In genomic region chr12:116269450-116269849, GRCm38 (mm10) we compare ENCODE assay signal across 13 mouse cellular contexts. TPM values are rescaled to one million over a fixed set of nuclear protein-coding genes. Genes with fewer than 3 reads are reported as not detected.
A peak's percentile ranks its signal among the peaks of the same experiment; 100 is the strongest.
DNase-seq lines count a peak whose midpoint lies in the region; ATAC-seq and TF ChIP-seq lines count a peak whose summit lies in the region.
"Had no signal": no experiment of that assay in that cellular context is flagged by ENCODE, and none has a peak within 500 bp of the region (broad histone marks: within the 10 kb centered on the region; RNA-seq: fewer than 3 reads in every experiment).

No protein-coding gene starts in this region.

- no peak overlapping the region for H3K9ac ChIP-seq in intestine, postnatal 0 days (ENCODE audit: low read depth, low read length)
- no peak overlapping the region for H3K9ac ChIP-seq in forebrain, embryonic 16.5 days (replicated peaks; ENCODE audit: low read depth, low read length)
- H3K9ac ChIP-seq in heart, embryonic 12.5 days, result no peak overlapping the region
- H3K9ac ChIP-seq in forebrain, embryonic 14.5 days (ENCODE audit: low read length), result no peak overlapping the region
- H3K9ac ChIP-seq: embryonic facial prominence, embryonic 15.5 days; lung, embryonic 14.5 days had no signal

- peak; percentile 95 for ATAC-seq in intestine, postnatal 0 days
- no peak for ATAC-seq in forebrain, embryonic 16.5 days
- ATAC-seq in heart, embryonic 12.5 days (ENCODE audit: insufficient number of reproducible peaks, low FRiP score), result no peak
- no peak for ATAC-seq in forebrain, embryonic 14.5 days

- H3K9me3 ChIP-seq in intestine, postnatal 0 days (ENCODE audit: control insufficient read depth), result no peaks in the 10 kb centered on the region
- no peaks in the 10 kb centered on the region for H3K9me3 ChIP-seq in forebrain, embryonic 16.5 days (ENCODE audit: control insufficient read depth, low read length)
- no peaks in the 10 kb centered on the region for H3K9me3 ChIP-seq in heart, embryonic 12.5 days (replicated peaks)
- no peaks in the 10 kb centered on the region for H3K9me3 ChIP-seq in forebrain, embryonic 14.5 days (replicated peaks; ENCODE audit: control insufficient read depth, low read length)
- H3K9me3 ChIP-seq: embryonic facial prominence, embryonic 15.5 days had no signal

- WGBS in intestine, postnatal 0 days, result 29% methylated on average over 5 of the region's 5 CpGs
- 79% methylated on average over 5 of the region's 5 CpGs for WGBS in forebrain, embryonic 16.5 days
- 66% methylated on average over 5 of the region's 5 CpGs for WGBS in heart, embryonic 12.5 days
- WGBS in forebrain, embryonic 14.5 days, result 87% methylated on average over 5 of the region's 5 CpGs

- H3K4me1 ChIP-seq in intestine, postnatal 0 days (replicated peaks; ENCODE audit: control insufficient read depth, insufficient read depth, low read length), result no peaks in the 10 kb centered on the region; the same call in 1 of the 2 replicates
- H3K4me1 ChIP-seq in forebrain, embryonic 16.5 days (replicated peaks; ENCODE audit: control insufficient read depth, insufficient read depth, low read length), result no peaks in the 10 kb centered on the region
- H3K4me1 ChIP-seq in heart, embryonic 12.5 days (replicated peaks), result peaks cover 6% of the 10 kb centered on the region; the same call in 1 of the 2 replicates
- H3K4me1 ChIP-seq in forebrain, embryonic 14.5 days (ENCODE audit: control insufficient read depth, insufficient read depth, low read length), result no peaks in the 10 kb centered on the region
- H3K4me1 ChIP-seq: embryonic facial prominence, embryonic 15.5 days had no signal

- no peak overlapping the region; the same call in 1 of the 2 replicates for H3K4me2 ChIP-seq in intestine, postnatal 0 days (replicated peaks; ENCODE audit: low read depth)
- H3K4me2 ChIP-seq in forebrain, embryonic 16.5 days (ENCODE audit: low read length), result no peak overlapping the region
- H3K4me2 ChIP-seq in heart, embryonic 12.5 days, result no peak overlapping the region
- H3K4me2 ChIP-seq in forebrain, embryonic 14.5 days (ENCODE audit: low read length), result no peak overlapping the region
- H3K4me2 ChIP-seq: embryonic facial prominence, embryonic 15.5 days; lung, embryonic 14.5 days had no signal

- peak; percentile 19 to 53 for DNase-seq in lung, adult 18-20 months
- DNase-seq in lung, postnatal 14 days, result no peak
- DNase-seq in NIH3T3 (ENCODE audit: low read depth), result peak; percentile 51
- peak; percentile 10 to 34 for DNase-seq in natural killer cell, adult 2 months (ENCODE audit: low spot score in 2 of 2)
- DNase-seq in forebrain, embryonic 14.5 days (ENCODE audit: low spot score), result no peak
- DNase-seq: cerebellum, postnatal 14 days; kidney, adult 2 months; lung, embryonic 14.5 days had no signal

- no peak overlapping the region for H3K27ac ChIP-seq in intestine, postnatal 0 days (ENCODE audit: low read depth, low read length)
- H3K27ac ChIP-seq in forebrain, embryonic 16.5 days (ENCODE audit: low read length), result no peak overlapping the region
- no peak overlapping the region for H3K27ac ChIP-seq in heart, embryonic 12.5 days (ENCODE audit: poor library complexity, severe bottlenecking)
- no peak overlapping the region for H3K27ac ChIP-seq in forebrain, embryonic 14.5 days (ENCODE audit: low read depth, low read length)
- H3K27ac ChIP-seq: embryonic facial prominence, embryonic 15.5 days had no signal

- H3K36me3 ChIP-seq in intestine, postnatal 0 days (ENCODE audit: control insufficient read depth, insufficient read depth), result no peaks in the 10 kb centered on the region
- H3K36me3 ChIP-seq in forebrain, embryonic 16.5 days (ENCODE audit: control insufficient read depth, insufficient read depth), result no peaks in the 10 kb centered on the region
- H3K36me3 ChIP-seq in heart, embryonic 12.5 days, result no peaks in the 10 kb centered on the region
- no peaks in the 10 kb centered on the region for H3K36me3 ChIP-seq in forebrain, embryonic 14.5 days (ENCODE audit: control insufficient read depth, insufficient read depth, low read length)
- H3K36me3 ChIP-seq: embryonic facial prominence, embryonic 15.5 days had no signal

- H3K4me3 ChIP-seq in intestine, postnatal 0 days (ENCODE audit: low read depth, low read length), result no peak overlapping the region
- H3K4me3 ChIP-seq in forebrain, embryonic 16.5 days (replicated peaks; ENCODE audit: low read length), result no peak overlapping the region
- no peak overlapping the region for H3K4me3 ChIP-seq in heart, embryonic 12.5 days
- H3K4me3 ChIP-seq in forebrain, embryonic 14.5 days (ENCODE audit: low read depth, low read length), result no peak overlapping the region
- H3K4me3 ChIP-seq: embryonic facial prominence, embryonic 15.5 days had no signal

- TF ChIP-seq CTCF in intestine, postnatal 0 days (IDR thresholded peaks at IDR 0.05; ENCODE audit: low read depth), result no peak

- no peaks in the 10 kb centered on the region for H3K27me3 ChIP-seq in intestine, postnatal 0 days (replicated peaks; ENCODE audit: control insufficient read depth, insufficient read depth, low read length)
- no peaks in the 10 kb centered on the region for H3K27me3 ChIP-seq in forebrain, embryonic 16.5 days (replicated peaks; ENCODE audit: control insufficient read depth, insufficient read depth, low read length)
- peaks cover 61% of the 10 kb centered on the region for H3K27me3 ChIP-seq in heart, embryonic 12.5 days (replicated peaks)
- no peaks in the 10 kb centered on the region for H3K27me3 ChIP-seq in forebrain, embryonic 14.5 days (replicated peaks; ENCODE audit: control insufficient read depth, insufficient read depth, low read length)
- H3K27me3 ChIP-seq: embryonic facial prominence, embryonic 15.5 days had no signal

RNA-seq across cellular contexts. Expression of gene Gm11027, which starts 5.7 kb away (rescaled TPM):
- polyA plus RNA-seq in intestine, postnatal 0 days (2015; fragmentation: Nextera tagmentation; extraction: Ambion mirVana), result not detected in 2 replicates
- not detected in 2 replicates for polyA plus RNA-seq in forebrain, embryonic 16.5 days (2015; fragmentation: Nextera tagmentation; extraction: Ambion mirVana)
- polyA plus RNA-seq in heart, embryonic 12.5 days (2016; fragmentation: Nextera tagmentation; extraction: Ambion mirVana), result not detected in 2 replicates
- not detected in 2 replicates for polyA plus RNA-seq in forebrain, embryonic 14.5 days (2014; fragmentation: Nextera tagmentation; extraction: Ambion mirVana)
- polyA plus RNA-seq: embryonic facial prominence, embryonic 15.5 days; heart, embryonic 14.5 days; kidney, adult 2 months; lung, embryonic 14.5 days had no signal

RNA-seq across cellular contexts. Expression of gene Wdr60, which starts 6.6 kb away (rescaled TPM):
- polyA plus RNA-seq in intestine, postnatal 0 days (2015; fragmentation: Nextera tagmentation; extraction: Ambion mirVana), result 4.4 and 6.5 TPM in 2 replicates
- 15.7 and 18.5 TPM in 2 replicates for polyA plus RNA-seq in forebrain, embryonic 16.5 days (2015; fragmentation: Nextera tagmentation; extraction: Ambion mirVana)
- polyA plus RNA-seq in heart, embryonic 12.5 days (2016; fragmentation: Nextera tagmentation; extraction: Ambion mirVana), result 5.0 TPM in 2 replicates
- 12.5 TPM in 2 replicates for polyA plus RNA-seq in forebrain, embryonic 14.5 days (2014; fragmentation: Nextera tagmentation; extraction: Ambion mirVana)

RNA-seq across cellular contexts. Expression of gene Esyt2, which starts 11.5 kb away (rescaled TPM):
- 14.1 and 14.9 TPM in 2 replicates for polyA plus RNA-seq in intestine, postnatal 0 days (2015; fragmentation: Nextera tagmentation; extraction: Ambion mirVana)
- 12.9 and 13.5 TPM in 2 replicates for polyA plus RNA-seq in forebrain, embryonic 16.5 days (2015; fragmentation: Nextera tagmentation; extraction: Ambion mirVana)
- 17.1 TPM in 2 replicates for polyA plus RNA-seq in heart, embryonic 12.5 days (2016; fragmentation: Nextera tagmentation; extraction: Ambion mirVana)
- polyA plus RNA-seq in forebrain, embryonic 14.5 days (2014; fragmentation: Nextera tagmentation; extraction: Ambion mirVana), result 12.2 and 14.0 TPM in 2 replicates

Comparison
In these comparisons a context has a peak if more than half of its experiments do, and no peak if none do; other contexts are left out.
1. DNase-seq: peak in lung, adult 18-20 months (2 of 2), NIH3T3 (single experiment) and natural killer cell, adult 2 months (2 of 2); none in lung, postnatal 14 days (single experiment) and forebrain, embryonic 14.5 days (single experiment).